Mouse (Mus musculus) liver, embryonic 14.5 days (tissue): ENCODE measurements around the gene Gm33543. TPM values are rescaled to one million over a fixed set of nuclear protein-coding genes. Genes with fewer than 3 reads are reported as not detected.

ENCODE experiments used
- ATAC-seq: fragments of 200-750 bp; cut with Nextera tagmentation; 2 replicates; pipeline ENCODE4 v1.8.0; 2017; ENCODE audit warnings: moderate number of reproducible peaks, mild to moderate bottlenecking, moderate library complexity; ENCODE audit not compliant: insufficient read depth
- DNase-seq, 3 experiments: peaks; one replicate each; pipeline ENCODE4 v3.0.0-alpha.2; 2012 to 2013; ENCODE audit warnings: low read depth in 3 of 3, low spot score in 3 of 3
- H3K27ac ChIP-seq: fragments of 300-500 bp; sonication (generic); 2 replicates; pipeline ENCODE4 v1.5.1; 2014; ENCODE audit warnings: moderate library complexity, mild to moderate bottlenecking, control low read depth, inconsistent platforms
- H3K27me3 ChIP-seq: fragments of 300-500 bp; sonication (generic); 2 replicates; pipeline ENCODE4 v1.6.1; 2014; ENCODE audit warnings: mild to moderate bottlenecking, low read length, moderate library complexity; ENCODE audit not compliant: control insufficient read depth, insufficient read depth
- H3K36me3 ChIP-seq: fragments of 300-500 bp; sonication (generic); replicated peaks from 2 replicates; pipeline ENCODE4 v1.6.1; 2014; ENCODE audit warnings: low read depth; ENCODE audit not compliant: control insufficient read depth, insufficient read depth
- H3K4me1 ChIP-seq, 2 experiments: fragments of 200-500 bp in 1 of 2; fragments of 300-500 bp in 1 of 2; sonication (generic) in 1 of 2; replicated peaks; 2 replicates each; pipeline ENCODE4 v1.6.1; 2012 to 2014; ENCODE audit warnings: antibody characterized with exemption in 1 of 2, inconsistent platforms in 1 of 2, low read length in 1 of 2; ENCODE audit not compliant: control insufficient read depth in 2 of 2, insufficient read depth in 2 of 2
- H3K4me2 ChIP-seq: fragments of 300-500 bp; sonication (generic); 2 replicates; pipeline ENCODE4 v1.6.1; 2014; ENCODE audit warnings: low read depth, mild to moderate bottlenecking, control low read depth, moderate library complexity
- H3K4me3 ChIP-seq, 2 experiments: fragments of 200-500 bp in 1 of 2; fragments of 300-500 bp in 1 of 2; sonication (generic) in 1 of 2; 2 replicates each; pipeline ENCODE4 v1.5.1; 2012 to 2014; ENCODE audit warnings: low read depth in 2 of 2, low read length in 2 of 2, mild to moderate bottlenecking in 2 of 2, control low read depth in 1 of 2, inconsistent platforms in 1 of 2, moderate library complexity in 1 of 2; ENCODE audit not compliant: insufficient read depth in 1 of 2
- H3K9ac ChIP-seq: fragments of 300-500 bp; sonication (generic); replicated peaks from 2 replicates; pipeline ENCODE4 v1.6.1; 2014; ENCODE audit warnings: mild to moderate bottlenecking, control low read depth, moderate library complexity
- H3K9me3 ChIP-seq: fragments of 300-500 bp; sonication (generic); 2 replicates; pipeline ENCODE4 v1.6.1; 2016; ENCODE audit warnings: low read length, mixed read lengths; ENCODE audit not compliant: control insufficient read depth
- CTCF ChIP-seq: IDR thresholded peaks from 2 replicates; pipeline ENCODE4 v1.5.1; 2016; ENCODE audit warnings: antibody characterized with exemption, low read depth, control low read depth
- EP300 ChIP-seq: IDR thresholded peaks from 2 replicates; pipeline ENCODE4 v1.6.1; 2016; ENCODE audit warnings: antibody characterized with exemption, low read depth
- WGBS: fragments of 180-500 bp; shearing (Covaris S2); extraction: QIAGEN DNeasy Blood & Tissue Kit; methylation state at CpG from one replicate; pipeline ENCODE4 v1.1.7; 2014; ENCODE audit not compliant: insufficient replicate concordance; 5-methylcytosine and 5-hydroxymethylcytosine counted together
- polyA plus RNA-seq, 2 experiments: library from polyadenylated mRNA; depleted of rRNA in 1 of 2; stranded (reverse) in 1 of 2; unstranded in 1 of 2; fragments of >200 nt; fragmentation: Nextera tagmentation in 1 of 2; extraction: Ambion mirVana in 1 of 2; gene quantifications; 2 replicates each; pipeline versions ENCODE4 v1.2.1 to v1.2.3; 2012 to 2014

The Gm33543 gene
- polyA plus RNA-seq, 2 experiments, result not detected

- Histone ChIP-seq H3K27ac (no peak overlapping the region), H3K9me3 (no peaks in the 10 kb centered on the region), H3K9ac (no peak overlapping the region), H3K36me3 (no peaks in the 10 kb centered on the region), H3K4me2 (no peak overlapping the region), H3K4me1 (no peaks in the 10 kb centered on the region), H3K4me3 (no peak overlapping the region), H3K27me3 (no peaks in the 10 kb centered on the region)
- WGBS, result 65% methylated on average over 7 of the region's 7 CpGs
- no peak for TF ChIP-seq CTCF
- no peak for TF ChIP-seq EP300
- DNase-seq (no peak), ATAC-seq (no peak)
Observed at GRCm38 (mm10) chr10:95800693-95801442, 41.9 kb downstream of the Gm33543 start.

- TF ChIP-seq EP300, result no peak
- no peak for TF ChIP-seq CTCF
- no peak overlapping the region for H3K4me2 ChIP-seq
- H3K4me3 ChIP-seq, result no peak overlapping the region
- no peaks in the 10 kb centered on the region for H3K4me1 ChIP-seq
- no peak overlapping the region for H3K27ac ChIP-seq
- no peak for ATAC-seq
- no peaks in the 10 kb centered on the region for H3K36me3 ChIP-seq
- H3K9ac ChIP-seq, result no peak overlapping the region
- WGBS, result 70% methylated on average over 12 of the region's 12 CpGs
- H3K9me3 ChIP-seq, result no peaks in the 10 kb centered on the region
- no peaks in the 10 kb centered on the region for H3K27me3 ChIP-seq
- DNase-seq, result no peak
Observed at GRCm38 (mm10) chr10:95797645-95798395, 44.9 kb downstream of the Gm33543 start.

GRCm38 (mm10) chr10:95795500-95795899 is 47.2 kb downstream of the Gm33543 start:
- Histone ChIP-seq H3K9ac (no peak overlapping the region), H3K27ac (no peak overlapping the region), H3K27me3 (no peaks in the 10 kb centered on the region), H3K4me1 (no peaks in the 10 kb centered on the region; a peak in 1 of 4 replicates), H3K9me3 (no peaks in the 10 kb centered on the region), H3K4me2 (no peak overlapping the region), H3K36me3 (no peaks in the 10 kb centered on the region), H3K4me3 (no peak overlapping the region)
- ATAC-seq, result no peak
- no peak for DNase-seq
- WGBS, result 43% methylated on average over 4 of the region's 4 CpGs
- TF ChIP-seq CTCF, result no peak
- no peak for TF ChIP-seq EP300

- Histone ChIP-seq H3K27me3 (no peaks in the 10 kb centered on the region), H3K4me1 (no peaks in the 10 kb centered on the region; a peak in 1 of 4 replicates), H3K9ac (no peak overlapping the region), H3K4me3 (no peak overlapping the region), H3K27ac (no peak overlapping the region), H3K4me2 (no peak overlapping the region), H3K36me3 (no peaks in the 10 kb centered on the region), H3K9me3 (no peaks in the 10 kb centered on the region)
- ATAC-seq (no peak), DNase-seq (no peak)
- no peak for TF ChIP-seq CTCF
- WGBS, result 65% methylated on average over 6 of the region's 6 CpGs
Observed at GRCm38 (mm10) chr10:95794706-95795105, 48.0 kb downstream of the Gm33543 start.

GRCm38 (mm10) chr10:95791427-95791804 is 51.3 kb downstream of the Gm33543 start:
- DNase-seq, result no peak
- Histone ChIP-seq H3K27ac (no peak overlapping the region), H3K9ac (no peak overlapping the region), H3K4me2 (no peak overlapping the region), H3K27me3 (no peaks in the 10 kb centered on the region), H3K36me3 (no peaks in the 10 kb centered on the region), H3K9me3 (no peaks in the 10 kb centered on the region), H3K4me3 (no peak overlapping the region), H3K4me1 (no peaks in the 10 kb centered on the region; a peak in 1 of 4 replicates)
- 74% methylated on average over 8 of the region's 8 CpGs for WGBS
- TF ChIP-seq EP300 (no peak), CTCF (no peak)
- no peak for ATAC-seq
